Mouse (Mus musculus): ENCODE results near the gene Scrg1. TPM values are rescaled to one million over a fixed set of nuclear protein-coding genes. Genes with fewer than 3 reads are reported as not detected.
"Not testable (repeated sequence)": the region's sequence is repeated elsewhere in the genome, so short reads cannot be mapped to it uniquely, and the experiment has no call there.

Scrg1 gene
- polyA plus RNA-seq, 1 experiment from 2014 or later: not detected

DNA sequence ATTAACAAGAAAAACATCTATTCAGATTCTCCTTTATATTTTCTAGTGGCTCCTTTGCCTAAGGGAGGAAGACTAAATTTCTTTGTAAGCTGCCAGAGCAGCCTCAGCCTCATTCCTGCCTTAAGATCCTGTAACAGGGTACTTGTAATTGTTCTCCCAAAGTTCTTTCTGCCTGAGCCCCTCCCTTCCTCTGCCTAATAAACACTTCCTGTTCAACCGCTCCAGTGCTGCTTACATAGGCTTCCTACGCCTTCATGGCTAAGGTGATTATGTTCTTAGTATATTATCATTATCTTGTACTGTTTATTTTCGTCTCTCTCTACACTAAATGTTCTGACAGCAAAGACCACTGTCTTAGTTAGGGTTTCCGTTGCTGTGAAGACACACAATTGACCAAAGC, 52.9 kb downstream of the Scrg1 start:
- no peak overlapping the region for H3K4me3 ChIP-seq (ENCODE audit: low read length)
- no peaks in the 10 kb centered on the region for H3K27me3 ChIP-seq (ENCODE audit: control insufficient read depth, insufficient read depth, low read length)
- H3K27ac ChIP-seq (ENCODE audit: low read depth, low read length): no peak overlapping the region
- H3K36me3 ChIP-seq (ENCODE audit: control insufficient read depth, insufficient read depth, low read length): peaks cover 4% of the 10 kb centered on the region; the same call in 1 of the 2 replicates
- no peak overlapping the region for H3K4me2 ChIP-seq (replicated peaks; ENCODE audit: low read depth, low read length)
- H3K9me3 ChIP-seq (ENCODE audit: control insufficient read depth, low read length): no peaks in the 10 kb centered on the region
- H3K9ac ChIP-seq (ENCODE audit: low read depth, low read length): no peak overlapping the region
- no peaks in the 10 kb centered on the region for H3K4me1 ChIP-seq (ENCODE audit: control insufficient read depth, insufficient read depth, low read length)
- WGBS: 84% methylated on average over 4 of the region's 4 CpGs
- ATAC-seq (ENCODE audit: low FRiP score, low TSS enrichment): no peak

GRCm38 (mm10) chr8:57510791-57511315, 55.1 kb downstream of the Scrg1 start:
- Histone ChIP-seq H3K9ac (ENCODE audit: low read depth, low read length) (peak overlapping the region; percentile 99), H3K27ac (ENCODE audit: low read depth, low read length) (peak overlapping the region; percentile 95), H3K4me2 (replicated peaks; ENCODE audit: low read depth, low read length) (peak overlapping the region; percentile 84), H3K9me3 (ENCODE audit: control insufficient read depth, low read length) (no peaks in the 10 kb centered on the region), H3K4me3 (ENCODE audit: low read length) (peak overlapping the region; percentile 93), H3K36me3 (ENCODE audit: control insufficient read depth, insufficient read depth, low read length) (peaks cover 18% of the 10 kb centered on the region), H3K4me1 (ENCODE audit: control insufficient read depth, insufficient read depth, low read length) (no peaks in the 10 kb centered on the region), H3K27me3 (ENCODE audit: control insufficient read depth, insufficient read depth, low read length) (no peaks in the 10 kb centered on the region)
- 2% methylated on average over 31 of the region's 31 CpGs for WGBS
- peak; percentile 5; the same call in 1 of the 2 replicates for ATAC-seq (ENCODE audit: low FRiP score, low TSS enrichment)

DNA sequence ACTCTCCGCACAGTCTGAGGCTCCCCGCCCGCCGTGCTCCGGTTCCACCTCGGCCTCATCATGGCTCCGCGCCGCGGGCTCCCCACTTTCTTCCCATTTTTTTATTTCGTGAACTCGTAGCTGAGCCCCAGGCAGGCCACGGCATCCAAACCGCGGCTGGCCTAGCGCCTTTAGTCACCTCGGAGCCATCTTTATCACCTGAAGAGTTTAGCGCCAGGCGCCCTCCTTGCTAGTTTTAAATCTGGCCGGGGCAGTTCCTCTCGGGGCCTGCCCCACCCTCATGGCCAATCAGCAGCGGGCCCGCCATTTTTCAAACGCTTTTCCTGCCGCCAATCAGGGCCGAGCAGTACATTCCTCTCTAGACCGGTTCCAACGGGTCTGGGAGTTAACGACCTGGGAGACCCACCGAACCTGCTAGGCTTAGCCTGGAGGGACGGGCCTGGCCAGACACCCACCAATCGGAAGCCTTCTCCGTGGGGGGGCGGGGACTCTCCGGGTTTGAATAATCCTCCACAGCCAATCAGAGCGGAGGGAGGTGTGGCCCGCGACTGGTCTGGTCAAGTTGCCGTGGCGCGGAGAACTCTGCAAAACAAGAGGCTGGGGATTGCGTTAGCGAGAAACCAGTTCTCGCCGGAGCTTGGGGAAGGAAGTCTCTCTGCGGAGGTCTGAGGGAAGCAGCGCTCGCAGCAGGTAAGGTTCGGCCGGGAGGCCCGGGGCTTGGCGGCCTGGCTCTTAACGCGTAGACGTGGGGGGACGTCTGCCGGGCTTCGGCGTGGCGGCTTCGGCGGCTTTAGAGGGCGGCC, 55.8 kb downstream of the Scrg1 start, which contains the start of gene Hmgb2:
TSS of gene Hmgb2 (plus strand) at position 592 of the 803 bp plus-strand sequence.
- WGBS: under 1% methylated on average over 62 of the region's 63 CpGs
- peak within 1 kb of the TSS; percentile 93 for H3K4me3 ChIP-seq (ENCODE audit: low read length)
- H3K27ac ChIP-seq (ENCODE audit: low read depth, low read length): peak within 1 kb of the TSS; percentile 100
- no peaks in the 10 kb centered on the region for H3K27me3 ChIP-seq (ENCODE audit: control insufficient read depth, insufficient read depth, low read length)
- peak; percentile 100 for ATAC-seq (ENCODE audit: low FRiP score, low TSS enrichment)
- no peaks in the 10 kb centered on the region for H3K9me3 ChIP-seq (ENCODE audit: control insufficient read depth, low read length)
- peak within 1 kb of the TSS; percentile 84 for H3K4me2 ChIP-seq (replicated peaks; ENCODE audit: low read depth, low read length)
- H3K36me3 ChIP-seq (ENCODE audit: control insufficient read depth, insufficient read depth, low read length): peaks cover 25% of the 10 kb centered on the region
- peak within 1 kb of the TSS; percentile 99 for H3K9ac ChIP-seq (ENCODE audit: low read depth, low read length)
- no peaks in the 10 kb centered on the region for H3K4me1 ChIP-seq (ENCODE audit: control insufficient read depth, insufficient read depth, low read length)

DNA sequence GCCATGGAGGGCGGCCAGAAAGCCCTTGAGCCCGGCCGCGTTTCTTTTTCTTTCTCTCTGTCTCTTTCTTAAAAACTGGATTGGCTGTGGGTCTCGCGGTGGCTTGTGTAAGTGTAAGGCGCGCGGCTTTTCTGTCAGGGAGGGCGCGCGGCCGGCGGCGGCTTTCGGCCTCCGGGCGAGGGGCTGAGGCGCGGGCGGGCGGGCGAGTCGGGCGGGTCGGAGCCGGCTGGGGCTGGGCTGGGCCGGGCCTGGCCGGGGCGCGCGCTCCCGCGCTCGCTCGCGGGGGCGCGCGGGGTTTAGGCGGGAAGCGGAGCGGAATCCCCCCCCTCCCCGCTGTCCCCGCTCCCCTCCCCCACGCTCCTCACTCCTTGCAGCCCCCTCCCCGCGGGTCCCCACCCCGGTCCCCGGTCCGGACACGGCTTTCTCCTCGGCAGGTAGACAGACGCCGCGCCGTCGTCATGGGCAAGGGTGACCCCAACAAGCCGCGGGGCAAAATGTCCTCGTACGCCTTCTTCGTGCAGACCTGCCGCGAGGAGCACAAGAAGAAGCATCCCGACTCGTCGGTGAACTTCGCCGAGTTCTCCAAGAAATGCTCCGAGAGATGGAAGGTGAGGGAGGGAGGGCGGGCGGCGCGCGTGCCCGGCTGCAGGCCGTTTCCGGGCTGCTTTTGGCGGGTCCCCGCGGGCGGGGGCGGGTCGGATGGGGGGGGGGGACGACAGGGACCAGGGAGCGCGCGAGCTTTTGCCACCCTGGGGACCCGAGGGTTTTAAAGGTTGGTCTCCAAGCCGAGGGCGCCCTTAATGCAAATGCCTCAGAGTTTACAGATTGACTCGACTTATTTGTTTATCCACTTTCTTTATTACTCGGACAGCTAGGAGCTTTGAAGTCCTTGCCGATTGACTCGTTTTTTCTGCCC, 56.7 kb downstream of the Scrg1 start:
- Histone ChIP-seq H3K9me3 (ENCODE audit: control insufficient read depth, low read length) (no peaks in the 10 kb centered on the region), H3K36me3 (ENCODE audit: control insufficient read depth, insufficient read depth, low read length) (peaks cover 29% of the 10 kb centered on the region), H3K27me3 (ENCODE audit: control insufficient read depth, insufficient read depth, low read length) (no peaks in the 10 kb centered on the region), H3K9ac (ENCODE audit: low read depth, low read length) (peak overlapping the region; percentile 99), H3K27ac (ENCODE audit: low read depth, low read length) (peak overlapping the region; percentile 100), H3K4me3 (ENCODE audit: low read length) (peak overlapping the region; percentile 93), H3K4me1 (ENCODE audit: control insufficient read depth, insufficient read depth, low read length) (no peaks in the 10 kb centered on the region), H3K4me2 (replicated peaks; ENCODE audit: low read depth, low read length) (peak overlapping the region; percentile 59)
- peak; percentile 47 for ATAC-seq (ENCODE audit: low FRiP score, low TSS enrichment)
- under 1% methylated on average over 51 of the region's 96 CpGs for WGBS

DNA sequence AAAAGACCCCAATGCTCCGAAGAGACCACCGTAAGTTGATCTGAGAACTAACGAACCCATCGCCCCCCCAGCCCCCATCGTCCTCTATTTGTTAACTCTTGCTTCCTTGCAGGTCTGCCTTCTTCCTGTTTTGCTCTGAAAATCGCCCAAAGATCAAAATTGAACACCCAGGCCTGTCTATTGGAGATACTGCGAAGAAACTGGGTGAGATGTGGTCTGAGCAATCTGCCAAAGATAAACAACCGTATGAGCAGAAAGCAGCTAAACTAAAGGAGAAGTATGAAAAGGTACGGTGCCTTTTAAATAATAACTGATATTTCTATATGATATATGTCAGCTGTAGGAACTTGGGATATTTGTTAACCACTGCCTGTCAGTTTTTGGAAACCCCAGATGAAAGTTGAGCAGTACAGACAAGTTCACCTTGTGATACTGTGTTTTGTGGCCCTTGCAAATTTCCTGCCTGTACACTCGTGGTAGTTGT, 57.5 kb downstream of the Scrg1 start:
- H3K9ac ChIP-seq (ENCODE audit: low read depth, low read length): peak overlapping the region; percentile 99
- not testable (repeated sequence) for ATAC-seq (ENCODE audit: low FRiP score, low TSS enrichment); H3K9me3 ChIP-seq (ENCODE audit: control insufficient read depth, low read length); H3K4me1 ChIP-seq (ENCODE audit: control insufficient read depth, insufficient read depth, low read length); H3K27ac ChIP-seq (ENCODE audit: low read depth, low read length); H3K27me3 ChIP-seq (ENCODE audit: control insufficient read depth, insufficient read depth, low read length)
- peak overlapping the region; percentile 59 for H3K4me2 ChIP-seq (replicated peaks; ENCODE audit: low read depth, low read length)
- H3K4me3 ChIP-seq (ENCODE audit: low read length): peak overlapping the region; percentile 93
- peaks cover 35% of the 10 kb centered on the region for H3K36me3 ChIP-seq (ENCODE audit: control insufficient read depth, insufficient read depth, low read length)
- 10% methylated on average over 9 of the region's 10 CpGs for WGBS

GRCm38 (mm10) chr8:57516685-57517084, 61.0 kb downstream of the Scrg1 start:
- 95% methylated on average over 4 of the region's 5 CpGs for WGBS
- not testable (repeated sequence) for H3K4me1 ChIP-seq (ENCODE audit: control insufficient read depth, insufficient read depth, low read length); H3K27ac ChIP-seq (ENCODE audit: low read depth, low read length); H3K9ac ChIP-seq (ENCODE audit: low read depth, low read length); H3K4me3 ChIP-seq (ENCODE audit: low read length); ATAC-seq (ENCODE audit: low FRiP score, low TSS enrichment); H3K9me3 ChIP-seq (ENCODE audit: control insufficient read depth, low read length); H3K4me2 ChIP-seq (replicated peaks; ENCODE audit: low read depth, low read length); H3K27me3 ChIP-seq (ENCODE audit: control insufficient read depth, insufficient read depth, low read length)
- H3K36me3 ChIP-seq (ENCODE audit: control insufficient read depth, insufficient read depth, low read length): peaks cover 37% of the 10 kb centered on the region

DNA sequence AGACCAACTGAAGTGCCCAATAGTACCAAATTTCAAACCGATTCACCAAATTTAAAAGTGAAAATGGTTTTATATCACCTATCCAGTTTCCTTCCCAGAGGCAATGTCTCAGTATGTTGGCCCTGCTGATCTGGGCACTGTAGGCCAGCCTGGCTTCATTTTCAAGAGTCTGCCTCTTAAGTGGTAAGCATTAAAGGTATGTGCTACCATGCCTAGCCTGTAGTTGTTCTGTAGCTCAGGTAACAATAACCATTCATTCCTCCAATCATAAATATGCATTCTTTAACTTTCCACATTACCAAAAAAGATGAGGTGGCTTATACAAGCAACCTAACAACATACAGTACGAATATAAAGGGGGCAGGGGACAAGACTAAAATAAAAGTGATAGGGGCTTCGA, 62.0 kb downstream of the Scrg1 start:
- Histone ChIP-seq H3K36me3 (ENCODE audit: control insufficient read depth, insufficient read depth, low read length) (peaks cover 37% of the 10 kb centered on the region), H3K4me2 (replicated peaks; ENCODE audit: low read depth, low read length) (no peak overlapping the region), H3K9me3 (ENCODE audit: control insufficient read depth, low read length) (no peaks in the 10 kb centered on the region), H3K4me1 (ENCODE audit: control insufficient read depth, insufficient read depth, low read length) (no peaks in the 10 kb centered on the region), H3K4me3 (ENCODE audit: low read length) (no peak overlapping the region), H3K27me3 (ENCODE audit: control insufficient read depth, insufficient read depth, low read length) (no peaks in the 10 kb centered on the region), H3K9ac (ENCODE audit: low read depth, low read length) (no peak overlapping the region), H3K27ac (ENCODE audit: low read depth, low read length) (no peak overlapping the region)
- ATAC-seq (ENCODE audit: low FRiP score, low TSS enrichment): 0 out of 2 replicates have a peak, but pooled peaks have one; percentile 44
- WGBS: 91% methylated on average over 3 of the region's 3 CpGs

DNA sequence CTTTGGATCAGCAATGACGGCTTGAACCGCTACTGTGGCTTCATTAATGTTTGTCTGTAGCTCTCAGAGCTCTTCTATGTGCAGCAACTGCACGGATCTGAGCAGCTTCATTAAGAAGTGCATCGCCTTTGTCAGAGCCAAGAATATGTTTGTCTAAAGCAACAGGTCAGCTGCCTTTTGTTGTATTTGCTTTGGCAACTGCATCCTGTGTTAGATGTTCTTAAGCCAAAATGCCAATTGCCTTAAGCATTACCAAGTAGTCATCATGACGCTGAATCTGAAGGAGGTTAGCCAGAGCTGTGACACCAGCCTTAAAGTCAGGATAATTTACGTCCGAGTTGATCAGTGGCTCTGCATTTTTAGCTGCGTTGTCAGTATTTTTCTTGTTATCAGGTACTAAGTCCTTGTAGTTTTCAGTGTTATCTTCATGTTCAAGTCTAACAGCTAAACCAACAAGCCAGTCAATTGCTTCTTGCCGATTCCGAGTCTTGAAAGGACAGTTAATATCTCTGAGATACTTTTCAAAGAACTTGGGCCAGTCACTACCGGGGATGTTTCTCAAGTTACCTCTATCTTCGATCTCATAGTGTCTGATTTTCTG, 64.6 kb downstream of the Scrg1 start:
- 73% methylated on average over 12 of the region's 12 CpGs for WGBS
- Histone ChIP-seq H3K9ac (ENCODE audit: low read depth, low read length) (no peak overlapping the region), H3K9me3 (ENCODE audit: control insufficient read depth, low read length) (no peaks in the 10 kb centered on the region), H3K27ac (ENCODE audit: low read depth, low read length) (no peak overlapping the region), H3K36me3 (ENCODE audit: control insufficient read depth, insufficient read depth, low read length) (peaks cover 23% of the 10 kb centered on the region), H3K27me3 (ENCODE audit: control insufficient read depth, insufficient read depth, low read length) (no peaks in the 10 kb centered on the region), H3K4me2 (replicated peaks; ENCODE audit: low read depth, low read length) (no peak overlapping the region), H3K4me1 (ENCODE audit: control insufficient read depth, insufficient read depth, low read length) (no peaks in the 10 kb centered on the region), H3K4me3 (ENCODE audit: low read length) (no peak overlapping the region)
- no peak for ATAC-seq (ENCODE audit: low FRiP score, low TSS enrichment)
